Mouse (Mus musculus): Measurements from ENCODE around the gene Ssbp3. TPM values are rescaled to one million over a fixed set of nuclear protein-coding genes. Genes with fewer than 3 reads are reported as not detected.

The Ssbp3 gene
- total RNA-seq, 2 experiments from 2014 or later: 157 TPM

GRCm38 (mm10) chr4:106943627-106944026 is 33.1 kb downstream of the Ssbp3 start:
- DNase-seq (ENCODE audit: low spot score in 2 of 2): no peak
- Histone ChIP-seq H3K27ac (no peak overlapping the region), H3K4me3 (no peak overlapping the region)
- no peak for TF ChIP-seq CTCF (conservative IDR thresholded peaks at IDR 0.05)

GRCm38 (mm10) chr4:106944898-106945297 is 34.4 kb downstream of the Ssbp3 start:
- no peak for DNase-seq (ENCODE audit: low spot score in 2 of 2)
- Histone ChIP-seq H3K27ac (no peak overlapping the region), H3K4me3 (no peak overlapping the region)
- TF ChIP-seq CTCF (conservative IDR thresholded peaks at IDR 0.05): no peak

- no peak for TF ChIP-seq CTCF (conservative IDR thresholded peaks at IDR 0.05)
- no peak overlapping the region for H3K4me3 ChIP-seq
- no peak overlapping the region for H3K27ac ChIP-seq
Measured at GRCm38 (mm10) chr4:106947741-106948140, 37.2 kb downstream of the Ssbp3 start.

DNA sequence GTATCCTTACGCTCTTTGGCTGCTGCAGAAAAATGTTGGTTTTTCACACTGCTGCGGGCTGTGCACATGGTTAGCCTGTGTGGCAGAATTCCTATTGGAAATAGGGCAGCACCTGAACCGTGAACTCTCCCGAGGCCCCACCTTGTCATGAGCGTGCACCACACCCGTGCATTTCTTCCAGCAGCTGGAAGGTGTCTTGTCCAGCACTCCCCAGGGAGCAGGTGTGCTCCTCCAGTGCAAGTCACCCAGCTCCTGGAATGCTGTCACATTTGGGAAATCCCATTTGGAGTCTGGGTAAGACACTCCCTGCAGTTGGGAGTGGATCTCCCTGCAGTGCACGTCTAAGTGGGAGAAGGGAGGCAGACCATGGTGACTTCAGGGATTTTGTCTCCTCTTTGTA is 38.0 kb downstream of the Ssbp3 start:
- Histone ChIP-seq H3K27ac (peak overlapping the region; percentile 68; the same call in 1 of the 2 replicates), H3K4me3 (no peak overlapping the region)
- no peak for TF ChIP-seq CTCF (conservative IDR thresholded peaks at IDR 0.05)
- DNase-seq (ENCODE audit: low spot score in 2 of 2): no peak

More at GRCm38 (mm10) chr4:106947741-106948140, 37.2 kb downstream of the Ssbp3 start:
- no peak for DNase-seq (ENCODE audit: low spot score in 2 of 2)

DNA sequence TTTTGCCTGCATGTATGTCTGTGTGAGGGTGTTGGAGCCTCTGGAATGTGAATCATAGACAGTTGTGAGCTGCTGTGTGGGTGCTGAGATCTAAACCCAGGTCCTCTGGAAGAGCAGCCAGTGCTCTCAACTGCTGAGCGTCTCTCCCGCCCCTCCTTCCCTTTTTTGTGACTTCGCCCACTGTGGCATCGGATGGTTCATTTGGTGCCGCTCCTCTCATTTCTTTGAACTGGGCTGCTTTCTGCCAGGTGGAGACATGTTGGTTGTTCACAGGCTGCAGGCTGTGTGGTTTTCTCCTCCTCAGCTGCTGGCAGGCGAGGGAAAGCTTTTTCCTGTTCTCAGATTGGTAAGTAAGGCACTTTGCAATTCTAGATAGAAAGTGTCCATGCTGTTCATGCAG is 38.7 kb downstream of the Ssbp3 start:
- no peak overlapping the region for H3K4me3 ChIP-seq
- no peak for DNase-seq (ENCODE audit: low spot score in 2 of 2)
- TF ChIP-seq CTCF (conservative IDR thresholded peaks at IDR 0.05): no peak
- peak overlapping the region; percentile 68 for H3K27ac ChIP-seq

DNA sequence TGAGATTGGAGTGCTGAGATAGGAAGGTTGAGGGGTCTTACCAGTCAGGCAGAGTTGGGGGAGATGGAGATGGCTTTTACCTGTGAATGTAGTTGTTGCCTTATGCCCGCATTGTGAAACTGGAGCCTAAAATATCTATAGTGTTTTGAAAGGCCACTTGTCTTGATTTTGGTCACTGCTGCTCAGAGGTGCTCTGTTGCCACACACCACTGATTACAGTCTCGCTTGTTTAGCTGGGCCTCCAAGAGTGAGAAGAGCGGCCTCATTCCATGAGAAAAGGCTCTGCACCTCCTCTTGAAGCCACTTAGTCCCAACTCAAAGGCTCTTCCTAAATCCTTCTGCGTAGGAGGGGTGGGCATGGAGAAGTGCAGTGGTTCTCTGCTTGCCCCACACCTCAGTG is 40.3 kb downstream of the Ssbp3 start:
- DNase-seq (ENCODE audit: low spot score in 2 of 2): no peak
- peak overlapping the region; percentile 5; the same call in 1 of the 2 replicates for H3K27ac ChIP-seq
- TF ChIP-seq CTCF (conservative IDR thresholded peaks at IDR 0.05): no peak
- no peak overlapping the region for H3K4me3 ChIP-seq

- TF ChIP-seq CTCF (conservative IDR thresholded peaks at IDR 0.05): peak; percentile 28; the same call in 1 of the 2 replicates
Measured at GRCm38 (mm10) chr4:106951455-106951854, 41.0 kb downstream of the Ssbp3 start.

DNA sequence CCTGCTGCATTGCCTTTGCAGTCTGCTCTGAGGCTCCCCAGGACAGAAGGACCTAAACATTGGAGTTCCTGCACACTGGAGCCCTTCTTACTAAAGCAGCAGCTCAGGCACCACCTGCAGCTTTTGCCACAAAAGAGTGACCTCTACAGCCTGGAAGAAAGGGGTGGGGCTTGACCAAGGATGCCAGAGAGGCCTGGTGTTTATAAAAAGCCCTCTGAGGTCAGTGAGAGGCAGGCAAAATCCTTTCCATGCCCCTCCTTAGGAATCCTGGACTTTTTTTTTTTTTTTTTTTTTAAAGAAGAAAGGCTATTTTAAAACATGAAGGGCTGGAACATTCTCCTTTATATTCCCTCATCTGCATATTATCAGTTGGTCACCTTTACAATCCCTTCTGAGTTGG is 42.7 kb downstream of the Ssbp3 start:
- no peak for TF ChIP-seq CTCF (conservative IDR thresholded peaks at IDR 0.05)
- DNase-seq (ENCODE audit: low spot score in 2 of 2): no peak
- Histone ChIP-seq H3K4me3 (no peak overlapping the region), H3K27ac (peak overlapping the region; percentile 87)

More at GRCm38 (mm10) chr4:106951455-106951854, 41.0 kb downstream of the Ssbp3 start:
- Histone ChIP-seq H3K4me3 (no peak overlapping the region), H3K27ac (no peak overlapping the region)
- no peak for DNase-seq (ENCODE audit: low spot score in 2 of 2)

- no peak for DNase-seq (ENCODE audit: low spot score in 2 of 2)
- H3K4me3 ChIP-seq: no peak overlapping the region
- peak overlapping the region; percentile 87 for H3K27ac ChIP-seq
- no peak for TF ChIP-seq CTCF (conservative IDR thresholded peaks at IDR 0.05)
Measured at GRCm38 (mm10) chr4:106953760-106954159, 43.3 kb downstream of the Ssbp3 start.

GRCm38 (mm10) chr4:106955729-106956712 is 45.5 kb downstream of the Ssbp3 start:
- TF ChIP-seq CTCF (conservative IDR thresholded peaks at IDR 0.05): no peak
- peak; percentile 62 to 83 for DNase-seq (ENCODE audit: low spot score in 2 of 2)
- Histone ChIP-seq H3K4me3 (no peak overlapping the region; the same call in 1 of the 2 replicates), H3K27ac (peak overlapping the region; percentile 87)

DNA sequence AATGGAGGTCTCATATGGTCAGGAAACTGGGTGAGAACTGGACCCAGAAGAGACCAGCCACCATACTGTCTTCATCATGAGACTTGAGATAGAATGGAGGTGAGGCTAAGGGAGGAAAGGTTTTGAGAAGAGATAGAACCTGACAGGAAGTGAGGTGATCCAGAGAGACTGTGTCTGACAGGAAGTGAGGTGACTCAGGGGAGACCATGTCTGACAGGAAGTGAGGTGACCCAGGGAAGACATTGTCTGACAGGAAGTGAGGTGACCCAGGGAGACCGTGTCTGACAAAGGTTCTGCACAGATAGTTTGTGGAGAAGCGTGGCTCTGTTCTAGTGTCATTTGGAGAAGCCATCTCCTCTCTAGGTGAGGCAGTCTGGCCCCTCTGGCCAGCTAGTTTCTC is 47.6 kb downstream of the Ssbp3 start:
- no peak overlapping the region for H3K27ac ChIP-seq
- no peak for TF ChIP-seq CTCF (conservative IDR thresholded peaks at IDR 0.05)
- no peak overlapping the region for H3K4me3 ChIP-seq
- no peak for DNase-seq (ENCODE audit: low spot score in 2 of 2)

DNA sequence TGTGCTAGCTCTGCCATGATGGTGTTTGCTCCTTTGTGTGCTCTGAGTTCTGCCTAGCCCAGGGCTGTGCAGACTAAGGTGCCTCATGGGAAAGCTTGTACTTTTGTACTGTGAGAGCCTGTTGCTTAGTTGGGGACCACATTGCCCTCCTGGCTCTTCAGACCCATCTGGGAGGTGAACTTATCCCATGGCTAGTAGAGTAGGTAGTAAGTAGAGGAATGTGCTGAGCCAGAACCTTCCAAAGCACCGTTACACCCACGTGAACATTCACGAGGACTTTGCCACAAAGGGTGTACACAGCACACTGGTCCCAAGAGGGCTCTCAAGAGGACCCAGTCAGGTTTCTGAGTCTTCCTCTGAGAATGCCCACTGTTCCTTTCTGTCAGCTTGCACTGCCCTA is 48.1 kb downstream of the Ssbp3 start:
- Histone ChIP-seq H3K4me3 (no peak overlapping the region), H3K27ac (no peak overlapping the region)
- no peak for TF ChIP-seq CTCF (conservative IDR thresholded peaks at IDR 0.05)
- DNase-seq (ENCODE audit: low spot score in 2 of 2): no peak

- no peak for DNase-seq (ENCODE audit: low spot score in 2 of 2)
- TF ChIP-seq CTCF (conservative IDR thresholded peaks at IDR 0.05): no peak
- Histone ChIP-seq H3K27ac (peak overlapping the region; percentile 59), H3K4me3 (no peak overlapping the region)
Measured at GRCm38 (mm10) chr4:106959506-106960302, 49.2 kb downstream of the Ssbp3 start.

Measured in layer of hippocampus, adult 2 months (tissue).